Mouse (Mus musculus) bone marrow, adult 2 months (tissue): ENCODE measurements around the gene Mtcl1.

ENCODE experiments used
- CTCF ChIP-seq: fragments of 200-500 bp; IDR thresholded peaks from 2 replicates; pipeline ENCODE4 v1.5.1; 2011; ENCODE audit warnings: low read length, control low read depth; ENCODE audit not compliant: control insufficient read depth, insufficient read depth
- POLR2A ChIP-seq: fragments of 200-500 bp; IDR thresholded peaks from 2 replicates; pipeline ENCODE4 v1.6.1; 2011; ENCODE audit warnings: low read depth, mild to moderate bottlenecking, control low read depth, low read length, borderline replicate concordance; ENCODE audit not compliant: control insufficient read depth

DNA sequence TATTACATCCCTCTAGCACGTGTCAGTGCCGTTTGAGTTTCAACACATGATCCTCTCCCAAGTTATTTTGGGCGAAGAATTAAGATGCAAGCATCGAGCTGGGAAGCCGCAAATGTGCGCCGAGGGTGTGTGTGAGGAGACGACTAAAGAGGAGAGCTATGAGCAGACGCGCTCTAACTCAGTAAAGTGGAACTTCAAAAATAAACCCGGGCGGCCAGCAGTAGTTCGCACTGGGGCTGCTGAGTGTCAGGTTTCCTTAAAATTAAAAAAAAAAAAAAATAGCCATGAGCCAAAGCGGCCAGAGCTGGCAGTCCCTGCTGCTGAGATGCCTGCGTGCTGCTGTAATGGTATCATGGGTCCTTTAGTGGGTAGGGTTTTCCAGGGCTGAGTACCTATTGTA, 99.4 kb downstream of the Mtcl1 start:
- TF ChIP-seq CTCF (no peak), POLR2A (no peak)
